Mouse (Mus musculus) lung, embryonic 16.5 days (tissue): ENCODE results near the gene Mark2. TPM values are rescaled to one million over a fixed set of nuclear protein-coding genes. Genes with fewer than 3 reads are reported as not detected.
"Not testable (repeated sequence)": the region's sequence is repeated elsewhere in the genome, so short reads cannot be mapped to it uniquely, and the experiment has no call there.

Experiments used
- ATAC-seq: fragments of 200-750 bp; cut with Nextera tagmentation; 2 replicates; pipeline ENCODE4 v1.8.0; 2017; ENCODE audit warnings: low read depth, mild to moderate bottlenecking, moderate library complexity
- H3K27ac ChIP-seq: fragments of 300-500 bp; sonication (generic); 2 replicates; pipeline ENCODE4 v1.5.1; 2014; ENCODE audit warnings: mild to moderate bottlenecking, control low read depth, low read length
- H3K27me3 ChIP-seq: fragments of 300-500 bp; sonication (generic); 2 replicates; pipeline ENCODE4 v1.6.1; 2014; ENCODE audit warnings: low read depth, low read length, mixed read lengths; ENCODE audit not compliant: control insufficient read depth, insufficient read depth
- H3K36me3 ChIP-seq: fragments of 300-500 bp; sonication (generic); 2 replicates; pipeline ENCODE4 v1.6.1; 2014; ENCODE audit warnings: low read length; ENCODE audit not compliant: control insufficient read depth, insufficient read depth
- H3K4me1 ChIP-seq: fragments of 300-500 bp; sonication (generic); replicated peaks from 2 replicates; pipeline ENCODE4 v1.6.1; 2014; ENCODE audit warnings: low read length, mixed read lengths; ENCODE audit not compliant: control insufficient read depth, insufficient read depth
- H3K4me2 ChIP-seq: fragments of 300-500 bp; sonication (generic); 2 replicates; pipeline ENCODE4 v1.6.1; 2014; ENCODE audit warnings: low read depth, low read length, control low read depth
- H3K4me3 ChIP-seq: fragments of 300-500 bp; sonication (generic); 2 replicates; pipeline ENCODE4 v1.5.1; 2014; ENCODE audit warnings: mild to moderate bottlenecking, low read length, control low read depth
- H3K9ac ChIP-seq: fragments of 300-500 bp; sonication (generic); 2 replicates; pipeline ENCODE4 v1.6.1; 2014; ENCODE audit warnings: low read length, control low read depth
- H3K9me3 ChIP-seq: fragments of 300-500 bp; sonication (generic); 2 replicates; pipeline ENCODE4 v1.6.1; 2016; ENCODE audit warnings: low read length; ENCODE audit not compliant: control insufficient read depth
- WGBS: fragments of 180-500 bp; shearing (Covaris S2); extraction: QIAGEN DNeasy Blood & Tissue Kit; methylation state at CpG from one replicate; pipeline ENCODE4 v1.1.7; 2014; 5-methylcytosine and 5-hydroxymethylcytosine counted together
- polyA plus RNA-seq: library from polyadenylated mRNA; unstranded; fragments of >200 nt; fragmentation: Nextera tagmentation; extraction: Ambion mirVana; gene quantifications from 2 replicates; pipeline ENCODE4 v1.2.1, GENCODE M21; 2015

The Mark2 gene
- polyA plus RNA-seq, 1 experiment from 2014 or later: 33.4 TPM

GRCm38 (mm10) chr19:7369469-7369868 is 27.8 kb upstream of the Mark2 start:
- not testable (repeated sequence) for H3K4me1 ChIP-seq, H3K4me2 ChIP-seq, ATAC-seq, H3K9me3 ChIP-seq, H3K27me3 ChIP-seq, H3K27ac ChIP-seq, H3K4me3 ChIP-seq, H3K9ac ChIP-seq
- peaks cover 54% of the 10 kb centered on the region for H3K36me3 ChIP-seq
- WGBS: 85% methylated on average over 4 of the region's 4 CpGs

GRCm38 (mm10) chr19:7353636-7354035 is 12.0 kb upstream of the Mark2 start:
- H3K9ac ChIP-seq: no peak overlapping the region
- H3K36me3 ChIP-seq: peaks cover 5% of the 10 kb centered on the region
- H3K9me3 ChIP-seq: no peaks in the 10 kb centered on the region
- WGBS: 47% methylated on average over 6 of the region's 6 CpGs
- H3K27me3 ChIP-seq: no peaks in the 10 kb centered on the region
- H3K4me3 ChIP-seq: no peak overlapping the region
- no peak overlapping the region for H3K27ac ChIP-seq
- H3K4me2 ChIP-seq: no peak overlapping the region
- no peak for ATAC-seq
- H3K4me1 ChIP-seq: 0 out of 2 replicates have a peak, but pooled peaks cover 3% of the 10 kb centered on the region

- 60% methylated on average over 11 of the region's 11 CpGs for WGBS
- H3K4me3 ChIP-seq: no peak overlapping the region
- ATAC-seq: peak; percentile 34; the same call in 1 of the 2 replicates
- H3K4me2 ChIP-seq: no peak overlapping the region
- H3K36me3 ChIP-seq: no peaks in the 10 kb centered on the region; the same call in 1 of the 2 replicates
- H3K9me3 ChIP-seq: no peaks in the 10 kb centered on the region
- 0 out of 2 replicates have a peak, but pooled peaks cover 3% of the 10 kb centered on the region for H3K4me1 ChIP-seq
- H3K27me3 ChIP-seq: no peaks in the 10 kb centered on the region
- no peak overlapping the region for H3K27ac ChIP-seq
- H3K9ac ChIP-seq: no peak overlapping the region
Measured at GRCm38 (mm10) chr19:7352809-7353495, 11.3 kb upstream of the Mark2 start.

GRCm38 (mm10) chr19:7349993-7350392 is 8.3 kb upstream of the Mark2 start:
- H3K36me3 ChIP-seq: no peaks in the 10 kb centered on the region
- H3K9me3 ChIP-seq: no peaks in the 10 kb centered on the region
- H3K4me2 ChIP-seq: no peak overlapping the region
- no peak overlapping the region for H3K27ac ChIP-seq
- H3K27me3 ChIP-seq: no peaks in the 10 kb centered on the region
- 0 out of 2 replicates have a peak, but pooled peaks cover 3% of the 10 kb centered on the region for H3K4me1 ChIP-seq
- 52% methylated on average over 1 of the region's 1 CpGs for WGBS
- H3K4me3 ChIP-seq: no peak overlapping the region
- no peak overlapping the region for H3K9ac ChIP-seq
- no peak for ATAC-seq

- Histone ChIP-seq H3K4me1 (peaks cover 5% of the 10 kb centered on the region), H3K4me3 (no peak overlapping the region), H3K4me2 (no peak overlapping the region), H3K27ac (no peak overlapping the region), H3K27me3 (no peaks in the 10 kb centered on the region), H3K9me3 (no peaks in the 10 kb centered on the region), H3K36me3 (no peaks in the 10 kb centered on the region), H3K9ac (no peak overlapping the region)
- WGBS: 19% methylated on average over 4 of the region's 4 CpGs
- ATAC-seq: no peak
Measured at GRCm38 (mm10) chr19:7345235-7345755, 3.6 kb upstream of the Mark2 start.

- Histone ChIP-seq H3K9me3 (no peaks in the 10 kb centered on the region), H3K9ac (no peak overlapping the region), H3K27ac (no peak overlapping the region), H3K4me3 (no peak overlapping the region), H3K4me2 (no peak overlapping the region), H3K36me3 (no peaks in the 10 kb centered on the region), H3K4me1 (peaks cover 31% of the 10 kb centered on the region), H3K27me3 (no peaks in the 10 kb centered on the region)
- 67% methylated on average over 2 of the region's 2 CpGs for WGBS
- no peak for ATAC-seq
Measured at GRCm38 (mm10) chr19:7342646-7343045, 986 bp upstream of the Mark2 start.

GRCm38 (mm10) chr19:7340780-7341475 is 732 bp downstream of the Mark2 start:
- peaks cover 39% of the 10 kb centered on the region for H3K4me1 ChIP-seq
- WGBS: under 1% methylated on average over 28 of the region's 46 CpGs

GRCm38 (mm10) chr19:7340371-7340779 is 1.3 kb downstream of the Mark2 start:
- 2% methylated on average over 15 of the region's 15 CpGs for WGBS
- no peaks in the 10 kb centered on the region for H3K27me3 ChIP-seq
- peak overlapping the region; percentile 96 for H3K9ac ChIP-seq
- peak overlapping the region; percentile 90 for H3K4me2 ChIP-seq
- H3K27ac ChIP-seq: peak overlapping the region; percentile 84; the same call in 1 of the 2 replicates
- peaks cover 39% of the 10 kb centered on the region for H3K4me1 ChIP-seq
- peak overlapping the region; percentile 92 for H3K4me3 ChIP-seq
- H3K9me3 ChIP-seq: no peaks in the 10 kb centered on the region
- ATAC-seq: no peak
- no peaks in the 10 kb centered on the region for H3K36me3 ChIP-seq

More at GRCm38 (mm10) chr19:7340780-7341475, 732 bp downstream of the Mark2 start:
- H3K9me3 ChIP-seq: no peaks in the 10 kb centered on the region
- no peaks in the 10 kb centered on the region for H3K27me3 ChIP-seq
- H3K36me3 ChIP-seq: no peaks in the 10 kb centered on the region
- H3K4me3 ChIP-seq: peak overlapping the region; percentile 92
- H3K9ac ChIP-seq: peak overlapping the region; percentile 96
- H3K4me2 ChIP-seq: peak overlapping the region; percentile 90
- no peak; the same call in 1 of the 2 replicates for ATAC-seq
- peak overlapping the region; percentile 84 for H3K27ac ChIP-seq

GRCm38 (mm10) chr19:7339867-7340266 is 1.8 kb downstream of the Mark2 start:
- Histone ChIP-seq H3K9me3 (no peaks in the 10 kb centered on the region), H3K27me3 (no peaks in the 10 kb centered on the region), H3K4me1 (peaks cover 39% of the 10 kb centered on the region), H3K36me3 (no peaks in the 10 kb centered on the region), H3K27ac (no peak overlapping the region), H3K9ac (peak overlapping the region; percentile 96), H3K4me3 (peak overlapping the region; percentile 92), H3K4me2 (peak overlapping the region; percentile 90)
- 21% methylated on average over 4 of the region's 4 CpGs for WGBS
- no peak for ATAC-seq
